Mouse (Mus musculus) megakaryocyte, adult 5-6 weeks (primary cell): ENCODE results near the gene Rrp36. TPM values are rescaled to one million over a fixed set of nuclear protein-coding genes. Genes with fewer than 3 reads are reported as not detected.

Experiments
- ATAC-seq: 2 replicates; pipeline ENCODE4 v1.8.0; 2016; ENCODE audit warnings: mild to moderate bottlenecking, inconsistent platforms; ENCODE audit not compliant: poor library complexity, severe bottlenecking
- total RNA-seq, 2 experiments: library from RNA; stranded (forward) in 1 of 2; stranded (reverse) in 1 of 2; fragments of 153-499, 151-499 nt in 1 of 2; fragments of 221-1000, 200-1000 nt in 1 of 2; gene quantifications; 2 replicates each; pipeline versions ENCODE4 v1.2.3 to v1.2.4; 2015 to 2017

Gene Rrp36
- total RNA-seq, 2 experiments from 2014 or later, result 9.6 to 75.0 TPM

GRCm38 (mm10) chr17:46690665-46691064 is 16.5 kb upstream of the Rrp36 start:
- no peak for ATAC-seq

DNA sequence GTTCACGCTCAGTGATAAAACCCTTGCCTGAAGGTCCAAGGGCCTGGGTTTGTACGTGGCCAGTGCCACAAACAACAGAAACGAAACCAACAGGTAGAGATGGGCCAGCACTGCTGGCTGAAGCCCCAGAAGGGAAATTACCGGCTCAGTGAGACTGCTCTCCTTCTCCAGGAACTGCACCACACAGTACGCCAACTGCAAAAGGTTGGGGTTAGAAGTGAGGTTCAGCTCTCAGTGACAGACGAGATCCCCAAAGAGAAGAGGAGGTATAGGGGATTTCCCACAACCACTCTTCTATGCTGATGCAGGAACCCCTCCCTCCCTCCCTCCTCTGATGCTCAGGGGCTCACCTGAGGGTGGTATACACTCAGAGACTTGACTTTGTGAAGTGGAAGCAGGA is 11.8 kb upstream of the Rrp36 start:
- ATAC-seq, result no peak

GRCm38 (mm10) chr17:46682654-46683389 is 8.7 kb upstream of the Rrp36 start:
- ATAC-seq, result no peak

DNA sequence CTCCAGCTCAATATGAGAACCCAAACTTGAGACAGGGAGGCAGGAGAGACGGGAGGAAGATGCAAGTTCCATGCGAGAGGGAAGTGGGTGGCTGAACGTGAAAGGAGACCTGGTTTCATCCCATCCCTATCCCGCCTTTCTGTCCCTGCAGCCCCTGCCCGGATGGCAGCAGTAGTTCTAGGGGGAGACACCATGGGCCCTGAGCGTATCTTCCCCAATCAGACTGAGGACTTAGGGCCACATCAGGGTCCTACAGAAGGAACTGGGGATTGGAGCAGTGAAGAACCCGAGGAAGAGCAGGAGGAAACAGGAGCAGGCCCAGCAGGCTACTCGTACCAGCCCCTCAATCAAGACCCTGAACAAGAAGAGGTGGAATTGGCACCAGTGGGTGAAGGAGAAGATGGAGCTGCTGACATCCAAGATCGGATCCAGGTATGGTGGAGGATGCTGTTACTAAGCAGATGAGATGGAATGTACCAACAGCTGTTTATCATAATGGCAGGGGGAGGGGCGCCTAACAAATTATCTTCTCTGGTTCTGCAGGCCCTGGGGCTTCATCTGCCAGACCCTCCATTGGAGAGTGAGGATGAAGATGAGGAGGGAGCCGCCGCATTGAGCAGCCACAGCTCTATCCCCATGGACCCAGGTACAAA is 7.4 kb upstream of the Rrp36 start:
- no peak for ATAC-seq

DNA sequence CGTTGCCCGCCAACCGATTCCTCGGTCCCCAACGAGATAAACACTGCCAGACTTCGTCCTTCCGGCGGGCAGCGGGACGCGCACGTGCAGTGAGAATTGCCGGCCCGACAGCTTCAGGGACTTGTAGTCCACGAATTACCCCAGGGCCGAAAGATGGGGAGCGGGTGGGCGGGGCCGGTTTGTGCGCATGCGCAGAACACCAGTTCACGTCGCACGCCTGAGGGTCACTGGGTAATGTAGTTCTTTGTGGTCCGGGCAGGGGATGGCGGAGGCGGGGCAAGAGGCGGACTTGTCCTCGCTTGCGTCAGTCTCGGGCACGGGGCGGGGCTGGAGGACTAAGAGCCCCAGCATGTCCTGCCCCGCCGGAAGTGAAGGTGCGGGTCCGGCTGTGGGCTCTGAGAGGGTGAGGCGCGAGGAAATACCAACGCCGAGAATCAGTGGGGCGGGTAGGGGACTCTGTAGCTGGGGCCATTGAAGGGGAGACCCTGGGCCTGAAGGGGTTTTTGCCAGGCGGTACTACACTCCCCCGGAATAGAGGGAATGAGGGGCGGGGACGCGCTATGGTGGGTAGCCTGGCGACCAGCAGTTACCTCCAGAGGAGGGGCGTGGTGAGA is 6.7 kb upstream of the Rrp36 start, which contains the start of gene Klhdc3:
Gene Klhdc3 (minus strand): TSS at position 155 of the 614 bp plus-strand sequence.
- ATAC-seq, result peak; percentile 97

DNA sequence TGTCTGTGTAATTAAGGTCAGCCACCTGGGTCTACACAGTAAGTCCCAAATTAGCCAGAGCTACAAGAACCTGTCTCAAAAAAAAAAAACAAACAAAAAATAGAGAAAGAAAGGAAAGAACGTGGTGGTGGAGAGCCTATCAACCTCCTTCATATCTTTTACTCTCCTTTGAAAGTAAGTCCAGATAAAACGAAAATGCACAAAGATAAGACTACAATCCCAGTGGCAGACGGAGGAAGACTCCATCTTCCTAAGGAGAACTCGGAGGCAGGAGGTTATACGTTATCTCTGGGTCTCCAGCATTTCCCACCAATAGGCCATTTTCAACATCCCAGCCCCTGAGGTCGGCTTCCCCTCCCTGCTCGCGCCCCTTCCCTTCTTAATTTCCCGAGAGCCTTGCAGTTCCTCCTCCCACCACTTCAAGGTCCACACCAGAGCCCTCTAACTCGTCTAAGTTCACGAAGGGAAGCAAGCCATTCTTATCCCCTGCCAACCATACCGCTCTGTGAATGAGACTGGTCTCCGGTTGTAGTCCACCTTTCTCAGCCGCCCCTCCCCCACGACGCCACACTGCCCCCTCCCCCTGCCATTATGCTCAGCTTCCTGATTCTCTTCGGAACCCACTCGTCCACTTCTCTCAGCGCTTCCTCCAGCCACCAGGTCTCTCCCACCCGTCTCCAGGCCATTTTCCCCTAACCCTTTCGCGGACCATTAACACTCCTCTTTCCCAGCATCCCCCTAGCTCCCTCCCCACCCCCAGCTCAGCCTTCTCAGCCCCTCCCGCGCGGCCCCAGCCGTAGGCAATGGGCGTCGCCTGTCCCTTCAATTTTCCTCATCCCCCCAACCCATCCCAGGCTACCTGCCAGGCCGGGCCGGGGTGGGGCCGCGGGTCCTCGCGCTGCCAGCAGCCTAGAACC is 5.9 kb upstream of the Rrp36 start:
- ATAC-seq, result peak; percentile 6; the same call in 1 of the 2 replicates

GRCm38 (mm10) chr17:46678911-46679310 is 4.8 kb upstream of the Rrp36 start:
- ATAC-seq, result no peak

DNA sequence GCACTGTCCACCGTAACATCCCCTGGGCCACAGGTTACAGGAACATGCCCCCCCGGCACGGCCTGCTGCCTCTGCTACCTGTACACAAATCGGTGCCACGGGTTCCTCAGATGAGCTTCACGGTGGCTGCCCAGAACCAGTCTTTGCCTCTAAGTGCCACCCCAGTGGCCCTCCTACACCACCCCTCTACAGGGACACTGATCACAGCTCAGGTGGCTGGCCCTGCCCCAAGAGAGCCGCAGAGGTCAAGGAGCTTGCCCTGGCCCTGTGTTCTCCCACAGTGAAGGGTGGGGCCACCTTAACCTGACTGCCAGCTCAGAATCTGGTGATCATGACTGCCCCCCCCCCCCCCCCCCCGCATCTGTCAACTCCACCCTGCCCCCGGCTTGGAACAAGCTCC is 4.3 kb upstream of the Rrp36 start, which contains the start of gene Mea1:
Gene Mea1 (plus strand): TSS at position 378 of the 400 bp plus-strand sequence.
- ATAC-seq, result no peak

DNA sequence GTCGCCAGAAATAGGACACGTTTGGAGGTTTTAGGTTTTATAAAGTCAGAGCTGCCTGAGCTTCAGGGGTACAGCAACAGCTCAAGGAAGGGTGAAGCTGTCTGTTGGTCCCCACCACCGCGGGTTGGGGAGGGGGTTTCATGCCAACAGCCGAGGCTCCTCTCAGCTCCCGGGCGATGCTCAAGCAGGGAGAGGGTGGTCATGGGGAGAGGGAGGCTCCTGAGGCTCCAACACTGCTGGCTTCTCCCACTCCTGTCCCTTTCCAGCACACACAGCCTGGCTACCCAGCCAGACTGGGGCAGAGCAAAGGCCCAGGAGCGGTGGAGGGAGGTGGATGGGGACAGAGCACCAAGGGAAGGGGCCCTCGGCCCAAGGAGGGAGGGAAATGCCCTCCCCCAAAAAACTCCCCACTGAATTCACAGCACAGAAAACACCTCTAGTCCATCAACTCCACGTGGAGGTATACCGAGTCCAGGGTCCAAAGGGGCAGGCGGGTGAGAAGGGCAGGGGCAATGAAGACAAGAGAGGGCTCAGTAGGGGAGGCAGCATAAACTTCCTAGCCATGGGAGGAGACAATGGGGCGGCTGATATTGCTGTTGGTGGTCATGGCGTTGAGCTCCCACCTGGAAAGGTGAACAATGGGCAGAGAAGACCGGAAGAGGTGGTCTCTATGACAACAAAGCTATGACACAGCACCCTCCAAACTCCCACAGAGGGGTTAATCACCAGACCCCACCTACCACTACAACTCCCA is 555 bp upstream of the Rrp36 start:
- ATAC-seq, result no peak

DNA sequence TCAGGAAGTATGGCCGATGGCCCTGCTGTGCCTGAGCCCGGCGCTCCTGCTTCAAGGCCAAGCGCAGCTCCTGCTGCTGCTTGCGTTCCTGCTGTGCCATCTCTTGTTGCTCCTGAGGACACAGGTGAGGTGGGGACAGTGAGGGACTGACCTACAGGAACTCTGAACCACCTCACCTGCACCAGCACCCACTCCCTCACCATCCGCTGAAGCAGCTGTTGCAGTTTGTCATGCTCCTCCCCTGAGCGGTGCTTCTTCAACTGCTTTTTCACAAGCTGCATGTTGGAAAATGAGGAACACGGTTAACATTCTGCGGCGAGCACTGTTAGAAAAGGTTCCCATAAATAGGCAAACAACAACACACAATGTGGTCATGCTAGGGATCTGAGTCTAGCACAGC is 4.2 kb downstream of the Rrp36 start:
- no peak for ATAC-seq

GRCm38 (mm10) chr17:46667712-46668111 is 6.4 kb downstream of the Rrp36 start:
- ATAC-seq, result no peak

DNA sequence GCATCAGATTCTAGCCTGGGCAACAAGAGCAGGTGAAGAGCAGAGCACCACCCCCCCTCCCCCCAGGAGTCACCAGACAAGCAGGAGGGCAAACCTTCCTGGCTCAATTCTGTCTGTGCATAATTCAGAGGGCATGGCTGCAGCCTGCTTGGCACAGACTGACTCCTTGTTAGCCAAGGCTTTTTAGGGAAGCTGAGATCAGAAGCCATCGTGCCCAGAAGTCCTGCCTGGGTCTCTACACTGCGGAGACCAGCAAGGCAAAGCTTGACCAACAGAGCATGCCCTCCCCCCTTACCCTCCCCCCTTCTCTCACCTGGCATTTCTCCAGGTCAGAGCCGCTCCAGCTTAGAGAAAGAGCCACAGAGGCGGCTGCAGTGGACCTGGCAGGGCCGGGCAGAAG is 11.4 kb downstream of the Rrp36 start:
- no peak for ATAC-seq

DNA sequence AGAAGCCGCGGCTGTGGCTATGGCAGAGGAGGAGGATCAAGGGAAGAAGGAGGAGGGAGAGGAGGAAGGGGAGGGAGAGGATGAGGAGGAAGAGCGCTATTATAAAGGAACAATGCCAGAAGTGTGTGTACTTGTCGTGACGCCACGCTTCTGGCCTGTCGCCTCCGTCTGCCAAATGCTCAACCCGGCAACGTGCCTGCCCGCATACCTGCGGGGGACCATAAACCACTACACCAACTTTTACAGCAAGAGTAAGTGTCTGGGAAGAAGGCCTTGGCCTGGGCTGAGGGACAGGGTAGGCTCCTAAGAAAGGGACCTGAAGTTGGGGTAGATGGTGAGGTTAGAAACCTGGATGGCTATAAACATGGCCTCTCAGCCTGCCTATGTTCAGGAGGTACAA is 12.2 kb downstream of the Rrp36 start:
- ATAC-seq, result no peak

DNA sequence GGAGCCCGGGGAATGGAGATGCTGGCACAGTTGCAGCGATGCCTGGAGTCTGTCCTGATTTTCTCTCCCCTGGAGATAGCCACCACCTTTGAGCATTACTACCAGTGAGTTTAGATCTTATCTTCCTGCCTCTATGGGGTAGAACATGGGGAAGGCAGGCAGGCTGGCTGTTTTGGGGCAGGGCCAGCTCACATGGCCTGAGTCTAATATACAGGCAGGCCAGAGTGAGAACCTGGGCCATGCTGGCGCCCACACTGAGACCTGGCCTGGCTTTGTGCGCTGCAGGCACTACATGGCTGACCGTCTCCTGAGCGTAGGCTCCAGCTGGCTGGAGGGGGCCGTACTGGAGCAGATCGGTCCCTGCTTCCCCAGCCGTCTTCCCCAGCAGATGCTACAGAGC is 12.8 kb downstream of the Rrp36 start:
- ATAC-seq, result no peak

- no peak for ATAC-seq
Measured at GRCm38 (mm10) chr17:46656054-46656453, 18.1 kb downstream of the Rrp36 start.

DNA sequence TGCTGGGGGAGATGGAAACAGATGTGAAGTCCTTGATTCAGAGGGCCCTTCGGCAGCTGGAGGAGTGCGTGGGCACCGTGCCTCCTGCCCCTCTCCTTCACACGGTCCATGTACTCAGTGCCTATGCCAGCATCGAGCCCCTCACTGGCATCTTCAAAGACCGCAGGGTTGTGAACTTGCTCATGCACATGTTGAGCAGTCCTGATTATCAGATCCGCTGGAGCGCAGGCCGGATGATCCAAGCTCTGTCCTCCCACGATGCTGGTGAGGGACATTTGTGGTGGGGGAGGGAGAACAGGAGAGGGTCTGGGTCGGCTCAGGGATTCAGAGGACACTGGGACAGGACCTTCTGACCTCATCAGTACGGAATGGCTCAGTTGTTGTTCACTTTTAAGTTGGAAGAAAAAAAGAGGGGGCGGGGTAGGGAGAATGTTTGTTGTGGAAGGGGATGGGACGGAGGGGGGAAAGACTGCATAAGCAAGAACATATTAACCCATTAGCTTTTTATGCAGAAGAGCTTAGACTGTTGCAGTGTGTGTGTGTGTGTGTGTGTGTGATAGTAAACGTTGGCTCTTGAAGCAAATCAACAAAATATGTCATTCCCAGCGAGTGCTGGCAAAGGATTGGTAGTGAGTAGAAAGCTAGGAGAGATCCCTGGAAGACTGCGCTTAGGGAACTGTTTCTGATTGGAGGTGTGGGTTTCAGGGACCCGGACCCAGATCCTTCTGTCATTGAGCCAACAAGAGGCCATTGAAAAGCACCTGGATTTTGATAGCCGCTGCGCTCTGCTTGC is 22.2 kb downstream of the Rrp36 start:
- no peak for ATAC-seq

DNA sequence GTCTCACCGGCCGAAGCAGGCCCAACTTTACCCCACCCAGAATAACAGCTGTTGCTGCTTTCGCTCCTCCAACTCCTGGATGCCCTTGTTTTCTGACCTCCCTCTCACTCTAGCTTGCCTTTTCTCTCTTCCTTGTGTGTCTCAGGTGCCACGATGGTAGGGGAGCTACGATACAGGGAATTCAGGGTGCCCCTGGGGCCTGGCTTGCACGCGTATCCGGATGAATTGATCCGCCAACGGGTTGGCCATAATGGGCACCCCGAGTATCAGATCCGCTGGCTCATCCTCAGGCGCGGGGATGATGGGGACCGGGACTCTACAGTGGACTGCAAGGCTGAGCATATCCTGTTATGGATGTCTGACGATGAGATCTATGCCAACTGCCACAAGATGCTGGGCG is 22.9 kb downstream of the Rrp36 start:
- no peak for ATAC-seq

DNA sequence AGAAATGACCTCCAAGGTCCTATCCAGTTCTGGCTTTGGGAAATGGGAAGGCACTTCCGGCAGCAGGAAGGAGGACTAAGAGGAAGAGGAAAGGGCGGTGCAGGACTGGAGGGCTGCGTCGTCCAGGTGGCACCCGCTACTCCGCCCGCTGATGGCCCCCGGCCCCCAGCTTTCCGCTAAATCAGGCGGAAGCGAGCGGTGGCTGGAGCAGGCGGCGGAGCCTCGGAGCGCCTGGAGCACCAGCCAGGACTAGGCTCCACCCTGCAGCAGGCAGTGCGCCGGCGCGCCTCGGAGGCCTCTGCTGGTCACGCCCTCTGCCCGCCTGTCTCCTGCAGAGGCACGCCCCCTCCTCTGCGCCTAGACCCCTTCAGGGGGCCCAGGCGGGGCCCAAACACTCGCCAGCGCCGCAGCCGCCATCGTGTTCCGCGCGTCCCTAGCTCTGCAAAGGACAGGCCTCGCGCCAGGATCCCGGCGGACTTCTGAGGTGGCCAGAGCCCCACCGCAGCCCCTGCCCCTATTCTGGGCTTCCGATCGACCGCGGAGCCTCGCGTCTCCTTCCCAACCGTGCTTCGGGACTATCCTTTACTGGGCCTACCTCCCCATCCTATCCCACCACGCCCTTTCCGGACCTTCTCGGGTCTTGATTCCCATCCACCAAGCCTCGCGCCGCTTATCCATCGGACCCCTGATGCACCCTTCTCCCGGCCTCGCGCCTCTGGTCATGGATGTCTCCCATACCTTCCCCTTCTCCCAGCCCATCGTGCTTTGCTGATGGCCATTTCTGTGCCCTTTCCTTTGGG is 23.7 kb downstream of the Rrp36 start, which contains the start of gene Cul7:
Gene Cul7 (plus strand): TSS at position 106 of the 800 bp plus-strand sequence.
- peak; percentile 67 for ATAC-seq
